Mouse (Mus musculus) ovary, postnatal 36 days (tissue): ENCODE data around the gene 5430427O19Rik.

Source experiments
- DNase-seq: peaks from one replicate; pipeline ENCODE4 v3.0.0; 2022; ENCODE audit warnings: low spot score, mixed read lengths

The 5430427O19Rik gene

GRCm38 (mm10) chrX:85869914-85870483, at the start of gene 5430427O19Rik:
5430427O19Rik (plus strand) TSS chrX:85870354.
- no peak for DNase-seq

GRCm38 (mm10) chrX:85827719-85828453, 42.3 kb upstream of the 5430427O19Rik start:
- no peak for DNase-seq

GRCm38 (mm10) chrX:85829000-85829399, 41.2 kb upstream of the 5430427O19Rik start:
- DNase-seq, result no peak

- DNase-seq, result no peak
Measured at GRCm38 (mm10) chrX:85839174-85839573, 31.0 kb upstream of the 5430427O19Rik start.

- DNase-seq, result no peak
Measured at GRCm38 (mm10) chrX:85855938-85856337, 14.2 kb upstream of the 5430427O19Rik start.

GRCm38 (mm10) chrX:85857169-85857568, 13.0 kb upstream of the 5430427O19Rik start:
- DNase-seq, result no peak

GRCm38 (mm10) chrX:85868079-85868478, 2.1 kb upstream of the 5430427O19Rik start:
- no peak for DNase-seq

GRCm38 (mm10) chrX:85871371-85872056, 1.4 kb downstream of the 5430427O19Rik start:
- DNase-seq, result no peak

- no peak for DNase-seq
Measured at GRCm38 (mm10) chrX:85874367-85874766, 4.2 kb downstream of the 5430427O19Rik start.

GRCm38 (mm10) chrX:85875951-85876350, 5.8 kb downstream of the 5430427O19Rik start:
- DNase-seq, result no peak

GRCm38 (mm10) chrX:85877747-85878146, 7.6 kb downstream of the 5430427O19Rik start:
- DNase-seq, result no peak

- DNase-seq, result no peak
Measured at GRCm38 (mm10) chrX:85878293-85878692, 8.1 kb downstream of the 5430427O19Rik start.

GRCm38 (mm10) chrX:85879198-85879977, 9.2 kb downstream of the 5430427O19Rik start:
- DNase-seq, result no peak

- DNase-seq, result no peak
Measured at GRCm38 (mm10) chrX:85886651-85887050, 16.5 kb downstream of the 5430427O19Rik start.

- no peak for DNase-seq
Measured at GRCm38 (mm10) chrX:85901195-85901594, 31.0 kb downstream of the 5430427O19Rik start.

- no peak for DNase-seq
Measured at GRCm38 (mm10) chrX:85919034-85919433, 48.9 kb downstream of the 5430427O19Rik start.

- DNase-seq, result no peak
Measured at GRCm38 (mm10) chrX:85932991-85933390, 62.8 kb downstream of the 5430427O19Rik start.
